Mouse (Mus musculus) neural tube, embryonic 11.5 days (tissue): Measurements from ENCODE around the gene Adamts3. TPM values are rescaled to one million over a fixed set of nuclear protein-coding genes. Genes with fewer than 3 reads are reported as not detected.
A peak's percentile ranks its signal among the peaks of the same experiment; 100 is the strongest.

ENCODE experiments used
- ATAC-seq: fragments of 200-750 bp; cut with Nextera tagmentation; 2 replicates; pipeline ENCODE4 v1.8.0; 2017; ENCODE audit warnings: moderate number of reproducible peaks, mild to moderate bottlenecking, moderate TSS enrichment, moderate library complexity; ENCODE audit not compliant: insufficient read depth, low FRiP score, low TSS enrichment
- DNase-seq: peaks from one replicate; pipeline ENCODE4 v3.0.0-alpha.2; 2015; ENCODE audit warnings: low spot score
- H3K27ac ChIP-seq: fragments of 300-500 bp; sonication (generic); 2 replicates; pipeline ENCODE4 v1.5.1; 2014; ENCODE audit warnings: low read depth, mild to moderate bottlenecking, low read length
- H3K27me3 ChIP-seq: fragments of 300-500 bp; sonication (generic); 2 replicates; pipeline ENCODE4 v1.6.1; 2014; ENCODE audit warnings: mild to moderate bottlenecking, low read length, mixed read lengths; ENCODE audit not compliant: control insufficient read depth, insufficient read depth
- H3K36me3 ChIP-seq: fragments of 300-500 bp; sonication (generic); 2 replicates; pipeline ENCODE4 v1.6.1; 2014; ENCODE audit warnings: mild to moderate bottlenecking, low read length, moderate library complexity, mixed read lengths; ENCODE audit not compliant: control insufficient read depth, insufficient read depth
- H3K4me1 ChIP-seq: fragments of 300-500 bp; sonication (generic); 2 replicates; pipeline ENCODE4 v1.6.1; 2014; ENCODE audit warnings: low read length, mixed read lengths; ENCODE audit not compliant: control insufficient read depth, insufficient read depth
- H3K4me2 ChIP-seq: fragments of 300-500 bp; sonication (generic); 2 replicates; pipeline ENCODE4 v1.6.1; 2014; ENCODE audit warnings: low read depth, mild to moderate bottlenecking, moderate library complexity
- H3K4me3 ChIP-seq: fragments of 300-500 bp; sonication (generic); 2 replicates; pipeline ENCODE4 v1.5.1; 2014; ENCODE audit warnings: low read depth, low read length
- H3K9ac ChIP-seq: fragments of 300-500 bp; sonication (generic); 2 replicates; pipeline ENCODE4 v1.6.1; 2014; ENCODE audit warnings: mild to moderate bottlenecking, low read length
- H3K9me3 ChIP-seq: fragments of 300-500 bp; sonication (generic); 2 replicates; pipeline ENCODE4 v1.6.1; 2016; ENCODE audit warnings: low read length; ENCODE audit not compliant: control insufficient read depth
- WGBS: fragments of 180-500 bp; shearing (Covaris S2); extraction: QIAGEN DNeasy Blood & Tissue Kit; methylation state at CpG from one replicate; pipeline ENCODE4 v1.1.7; 2014; 5-methylcytosine and 5-hydroxymethylcytosine counted together
- polyA plus RNA-seq: library from polyadenylated mRNA; unstranded; fragments of >200 nt; fragmentation: Nextera tagmentation; extraction: Ambion mirVana; gene quantifications from 2 replicates; pipeline ENCODE4 v1.2.1, GENCODE M21; 2014

Adamts3 gene
- polyA plus RNA-seq, 1 experiment from 2014 or later: 4.0 TPM

DNA sequence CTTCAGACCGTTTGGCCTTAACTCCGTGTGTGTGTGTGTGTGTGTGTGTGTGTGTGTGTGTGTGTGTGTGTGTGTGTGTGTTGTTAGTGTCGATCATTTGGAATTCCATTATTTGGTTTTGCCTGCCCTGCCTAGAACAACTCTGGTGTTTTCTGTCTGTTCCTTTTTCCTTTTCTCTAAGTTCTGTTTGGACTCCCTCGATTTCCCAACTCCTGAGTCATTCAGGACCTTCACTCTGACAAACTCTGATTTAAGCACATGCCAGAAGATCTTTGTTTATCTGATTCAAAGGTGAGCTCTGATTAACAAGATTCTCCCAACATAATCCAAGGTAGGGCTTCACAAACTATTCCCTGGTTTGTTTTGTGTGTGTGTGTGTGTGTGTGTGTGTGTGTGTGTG, 1.9 kb upstream of the Adamts3 start:
- H3K4me1 ChIP-seq: no peaks in the 10 kb centered on the region; the same call in 1 of the 2 replicates
- WGBS: 75% methylated on average over 4 of the region's 4 CpGs
- H3K36me3 ChIP-seq: no peaks in the 10 kb centered on the region
- no peak for DNase-seq
- H3K27me3 ChIP-seq: no peaks in the 10 kb centered on the region
- no peak overlapping the region for H3K4me3 ChIP-seq
- H3K4me2 ChIP-seq: no peak overlapping the region
- no peak for ATAC-seq
- H3K27ac ChIP-seq: no peak overlapping the region
- H3K9ac ChIP-seq: no peak overlapping the region
- no peaks in the 10 kb centered on the region for H3K9me3 ChIP-seq

DNA sequence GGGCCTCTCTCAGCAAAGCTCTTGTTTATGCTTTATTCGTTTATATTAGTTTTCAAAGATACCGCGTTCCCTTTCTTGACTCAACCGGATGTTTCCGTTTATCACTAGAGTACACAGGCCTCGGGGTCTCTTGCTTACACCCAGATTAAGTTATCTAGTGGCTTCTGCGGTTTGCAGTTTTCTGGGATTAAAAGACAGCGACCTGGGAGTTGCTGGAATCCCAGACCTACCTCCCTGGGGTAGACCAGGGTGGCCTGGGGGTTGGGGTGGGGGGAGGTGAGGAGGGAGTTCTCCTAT, 722 bp upstream of the Adamts3 start:
- Histone ChIP-seq H3K36me3 (no peaks in the 10 kb centered on the region), H3K4me3 (peak overlapping the region; percentile 65), H3K4me2 (peak overlapping the region; percentile 100), H3K9me3 (no peaks in the 10 kb centered on the region), H3K27me3 (no peaks in the 10 kb centered on the region), H3K27ac (no peak overlapping the region), H3K4me1 (no peaks in the 10 kb centered on the region; the same call in 1 of the 2 replicates), H3K9ac (no peak overlapping the region; the same call in 1 of the 2 replicates)
- DNase-seq (no peak), ATAC-seq (no peak)
- 5% methylated on average over 8 of the region's 8 CpGs for WGBS

DNA sequence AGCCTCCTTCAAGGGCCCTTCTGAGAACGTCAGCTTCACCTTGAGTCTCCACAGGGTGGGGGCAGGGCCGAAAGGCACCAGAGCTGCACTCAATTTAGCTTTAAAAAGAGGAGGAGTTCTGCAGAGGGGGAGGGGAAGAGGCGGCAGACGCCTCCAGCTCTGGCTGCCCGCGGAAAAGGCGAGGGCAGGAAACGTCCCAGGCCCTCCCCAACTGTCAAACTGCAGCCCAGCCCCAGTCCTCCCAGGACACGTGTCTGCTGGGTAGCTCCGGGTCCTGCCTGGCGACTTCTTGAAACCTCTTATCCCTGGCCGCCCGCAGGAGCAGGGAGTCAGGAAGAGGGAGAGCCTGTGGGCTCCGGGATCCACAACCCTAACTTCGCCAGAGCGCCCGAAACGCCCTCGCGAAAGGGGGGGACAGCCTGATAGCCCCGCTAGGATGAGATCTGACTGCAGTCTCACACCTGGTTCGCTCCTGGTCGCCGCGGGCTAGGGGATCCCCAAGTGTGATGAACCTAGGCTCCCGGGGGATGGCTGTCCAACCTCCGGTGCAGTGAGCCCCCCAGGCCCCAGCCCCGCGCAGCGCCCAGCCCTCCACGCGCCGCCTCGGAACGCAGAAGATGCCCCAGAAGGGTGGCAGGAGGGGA, 921 bp downstream of the Adamts3 start:
- H3K27ac ChIP-seq: no peak overlapping the region
- H3K36me3 ChIP-seq: no peaks in the 10 kb centered on the region
- peak overlapping the region; percentile 100 for H3K4me2 ChIP-seq
- ATAC-seq: peak; percentile 60
- DNase-seq: peak; percentile 66
- no peaks in the 10 kb centered on the region for H3K27me3 ChIP-seq
- whole genome bisulfite sequencing: under 1% methylated on average over 34 of the region's 35 CpGs
- peak overlapping the region; percentile 78 for H3K9ac ChIP-seq
- peak overlapping the region; percentile 65 for H3K4me3 ChIP-seq
- H3K9me3 ChIP-seq: no peaks in the 10 kb centered on the region
- H3K4me1 ChIP-seq: no peaks in the 10 kb centered on the region; the same call in 1 of the 2 replicates

DNA sequence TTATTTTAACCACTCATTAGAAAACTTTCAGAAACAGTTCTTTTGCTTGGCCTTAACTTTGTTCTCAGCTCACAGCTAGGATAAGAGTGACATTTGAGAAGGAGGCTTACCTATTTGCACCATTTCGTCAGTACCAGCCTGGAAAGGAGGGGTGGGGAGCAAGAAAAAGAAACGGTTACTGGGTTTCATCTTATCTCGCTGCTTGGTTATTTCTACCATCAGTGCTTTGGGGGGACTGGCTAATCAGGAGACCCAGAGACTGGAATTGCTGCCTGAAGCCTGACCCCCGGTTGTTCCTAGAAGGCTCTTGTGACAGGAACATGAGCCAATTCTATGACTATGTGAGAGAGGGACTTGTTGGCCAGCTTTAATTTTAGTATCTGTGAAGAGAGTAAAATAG, 1.7 kb downstream of the Adamts3 start:
- Histone ChIP-seq H3K9me3 (no peaks in the 10 kb centered on the region), H3K27ac (no peak overlapping the region), H3K4me3 (no peak overlapping the region; the same call in 1 of the 2 replicates), H3K27me3 (no peaks in the 10 kb centered on the region), H3K4me2 (peak overlapping the region; percentile 100), H3K36me3 (no peaks in the 10 kb centered on the region), H3K4me1 (no peaks in the 10 kb centered on the region; the same call in 1 of the 2 replicates), H3K9ac (no peak overlapping the region)
- WGBS: 48% methylated on average over 4 of the region's 4 CpGs
- DNase-seq: no peak
- no peak for ATAC-seq

DNA sequence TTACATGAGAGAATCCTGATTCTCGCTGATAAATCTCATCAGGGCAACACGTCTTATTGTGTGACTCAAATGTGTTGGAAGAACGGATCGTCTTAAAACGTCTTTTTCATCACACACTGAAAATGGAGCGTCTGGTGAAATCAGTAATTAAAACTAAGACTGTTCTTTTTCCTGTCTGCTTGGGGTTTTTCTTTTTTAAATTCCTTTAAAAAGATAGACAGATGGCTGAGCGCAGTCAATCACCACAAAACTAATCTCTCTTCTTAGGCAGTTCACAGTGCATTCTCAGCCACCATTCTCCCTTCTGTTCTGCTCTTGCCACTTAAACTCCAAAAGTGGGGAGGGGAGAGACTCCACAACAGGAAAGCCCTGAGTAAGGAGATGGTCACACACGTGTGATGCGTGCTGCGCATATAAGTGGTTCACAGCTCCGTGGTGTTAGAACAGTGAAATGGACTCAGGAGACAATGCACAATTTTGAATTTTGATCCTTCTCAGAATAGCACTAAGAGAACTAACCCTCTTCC, 4.2 kb downstream of the Adamts3 start:
- H3K4me2 ChIP-seq: no peak overlapping the region
- H3K36me3 ChIP-seq: no peaks in the 10 kb centered on the region
- no peak overlapping the region for H3K9ac ChIP-seq
- 70% methylated on average over 11 of the region's 11 CpGs for WGBS
- H3K9me3 ChIP-seq: no peaks in the 10 kb centered on the region
- H3K27me3 ChIP-seq: no peaks in the 10 kb centered on the region
- no peaks in the 10 kb centered on the region; the same call in 1 of the 2 replicates for H3K4me1 ChIP-seq
- ATAC-seq (no peak), DNase-seq (no peak)
- no peak overlapping the region for H3K27ac ChIP-seq
- no peak overlapping the region for H3K4me3 ChIP-seq

DNA sequence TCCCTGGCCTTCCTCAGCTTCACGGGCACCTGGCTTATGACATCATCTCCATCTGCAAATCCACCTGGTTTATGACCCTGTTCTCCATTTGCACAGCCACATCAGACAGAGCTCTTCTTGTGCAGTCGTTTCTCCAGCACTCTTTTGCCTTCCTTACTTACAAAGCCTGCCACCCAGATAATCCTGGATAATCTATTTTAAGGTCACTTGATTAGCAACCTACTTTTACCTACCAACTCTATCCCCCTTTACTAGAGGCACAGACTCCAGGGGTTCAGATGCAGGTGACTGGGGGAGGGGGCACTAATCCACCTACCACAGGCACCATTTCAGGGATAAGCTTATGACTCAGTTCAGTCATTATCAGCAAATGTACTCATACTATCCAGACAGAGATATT, 10.5 kb downstream of the Adamts3 start:
- no peaks in the 10 kb centered on the region for H3K4me1 ChIP-seq
- no peak for DNase-seq
- ATAC-seq: no peak
- no peak overlapping the region for H3K27ac ChIP-seq
- no peak overlapping the region for H3K9ac ChIP-seq
- no peak overlapping the region for H3K4me3 ChIP-seq
- no peak overlapping the region for H3K4me2 ChIP-seq
- 50% methylated on average over 2 of the region's 2 CpGs for WGBS
- no peaks in the 10 kb centered on the region for H3K9me3 ChIP-seq
- no peaks in the 10 kb centered on the region for H3K36me3 ChIP-seq
- no peaks in the 10 kb centered on the region for H3K27me3 ChIP-seq

DNA sequence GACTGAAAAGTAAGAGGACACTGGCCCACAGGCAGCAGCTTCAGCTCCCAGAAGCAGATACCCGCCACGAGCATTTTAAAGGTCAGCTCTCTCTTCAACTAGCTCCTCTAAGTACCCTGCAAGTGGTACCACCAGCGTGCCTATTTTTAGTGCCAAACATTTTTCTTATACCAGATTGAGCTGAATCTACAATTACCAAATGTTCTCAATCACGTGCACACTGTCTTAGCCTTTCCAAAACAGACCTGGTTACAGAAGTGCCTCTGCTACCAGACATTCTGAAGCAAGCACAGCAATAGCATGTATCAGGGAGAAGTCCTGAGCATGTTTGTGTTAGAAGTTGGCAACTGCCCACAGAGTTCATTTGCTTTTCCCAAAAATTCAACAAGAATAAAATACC, 23.5 kb downstream of the Adamts3 start:
- no peak for DNase-seq
- Histone ChIP-seq H3K9ac (no peak overlapping the region), H3K27ac (no peak overlapping the region), H3K4me2 (no peak overlapping the region), H3K4me1 (no peaks in the 10 kb centered on the region), H3K4me3 (no peak overlapping the region), H3K36me3 (no peaks in the 10 kb centered on the region), H3K27me3 (no peaks in the 10 kb centered on the region), H3K9me3 (no peaks in the 10 kb centered on the region)
- 83% methylated on average over 4 of the region's 4 CpGs for WGBS
- no peak for ATAC-seq

DNA sequence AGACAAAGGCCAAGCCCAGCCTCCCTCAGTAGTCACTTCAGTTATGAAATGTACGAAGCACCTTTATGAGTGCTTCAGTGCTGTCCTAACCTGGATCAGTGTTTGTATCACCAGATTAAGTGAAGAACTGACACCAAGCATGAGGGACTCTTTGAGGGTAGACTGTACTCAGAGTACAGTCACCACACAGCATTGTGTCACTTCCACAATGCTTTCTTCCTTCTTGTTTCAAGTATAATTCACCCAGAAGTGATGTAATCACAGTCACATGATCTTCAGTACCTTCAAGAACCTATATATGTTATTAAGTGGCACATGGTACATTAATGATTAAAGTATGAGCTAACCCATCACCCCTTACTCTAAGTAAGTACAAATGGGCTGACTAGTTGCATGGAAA, 24.3 kb downstream of the Adamts3 start:
- Histone ChIP-seq H3K9me3 (no peaks in the 10 kb centered on the region), H3K4me3 (no peak overlapping the region), H3K9ac (no peak overlapping the region), H3K27me3 (no peaks in the 10 kb centered on the region), H3K4me1 (no peaks in the 10 kb centered on the region), H3K36me3 (no peaks in the 10 kb centered on the region), H3K4me2 (no peak overlapping the region), H3K27ac (no peak overlapping the region)
- DNase-seq (no peak), ATAC-seq (no peak)
- WGBS: 95% methylated on average over 1 of the region's 1 CpGs

DNA sequence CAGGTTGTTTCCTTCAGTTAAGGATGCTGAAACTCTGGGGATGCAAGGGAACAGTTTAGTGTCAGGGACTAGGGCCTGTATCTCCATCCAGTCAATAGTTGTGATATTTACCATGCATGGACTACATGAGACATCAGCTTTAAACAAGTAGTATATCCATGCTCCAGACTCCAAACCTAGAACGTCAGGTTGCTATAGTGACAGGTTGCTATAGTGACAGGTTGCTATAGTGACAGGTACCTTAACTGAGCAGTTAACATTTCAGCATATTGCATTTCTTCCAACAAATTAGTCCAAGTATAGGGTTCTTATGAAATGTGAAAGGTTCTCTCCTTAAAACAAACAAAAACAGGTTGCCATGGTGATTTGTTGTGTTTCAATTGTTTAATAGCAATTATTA, 36.6 kb downstream of the Adamts3 start:
- H3K4me1 ChIP-seq: no peaks in the 10 kb centered on the region
- H3K9ac ChIP-seq: no peak overlapping the region
- H3K36me3 ChIP-seq: no peaks in the 10 kb centered on the region
- ATAC-seq (no peak), DNase-seq (no peak)
- no peaks in the 10 kb centered on the region for H3K9me3 ChIP-seq
- WGBS: 55% methylated on average over 1 of the region's 1 CpGs
- no peak overlapping the region for H3K27ac ChIP-seq
- no peak overlapping the region for H3K4me2 ChIP-seq
- H3K27me3 ChIP-seq: no peaks in the 10 kb centered on the region
- no peak overlapping the region for H3K4me3 ChIP-seq
